Mouse (Mus musculus) retina, adult 2 months (tissue): ENCODE data around the gene B9d2.
"Not testable (repeated sequence)": the region's sequence is repeated elsewhere in the genome, so short reads cannot be mapped to it uniquely, and the experiment has no call there.

Experiments
- DNase-seq: peaks from one replicate; pipeline ENCODE4 v3.0.0-alpha.2; 2012; ENCODE audit warnings: low read depth, low spot score

B9d2 gene

GRCm38 (mm10) chr7:25703793-25704494, 23.4 kb downstream of the B9d2 start:
- DNase-seq = no peak

GRCm38 (mm10) chr7:25704716-25705364, 24.3 kb downstream of the B9d2 start:
- no peak for DNase-seq

DNA sequence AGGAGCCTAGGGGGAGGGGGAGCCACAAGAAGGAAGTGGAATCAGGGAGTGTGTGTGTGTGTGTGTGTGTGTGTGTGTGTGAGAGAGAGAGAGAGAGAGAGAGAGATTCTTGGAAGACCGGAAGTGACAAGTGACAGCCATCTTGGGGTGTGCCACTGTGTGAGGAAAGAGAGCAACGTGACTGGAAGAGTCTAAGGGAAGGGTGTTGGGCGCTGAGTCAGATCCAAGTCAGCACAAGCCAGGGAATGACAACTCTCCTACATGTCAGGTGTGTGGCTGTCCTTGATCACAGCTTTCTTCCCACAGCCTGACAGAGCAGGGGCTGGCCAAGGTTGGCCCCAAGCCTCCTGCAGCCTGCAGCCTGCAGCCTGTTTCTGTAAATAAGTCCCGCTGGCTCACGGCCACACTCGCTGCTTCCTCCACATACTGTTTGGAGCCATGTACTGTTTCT, 25.2 kb downstream of the B9d2 start:
- DNase-seq = no peak

- DNase-seq = no peak
Measured at GRCm38 (mm10) chr7:25706578-25707170, 26.1 kb downstream of the B9d2 start.

GRCm38 (mm10) chr7:25707581-25708292, 27.2 kb downstream of the B9d2 start:
- DNase-seq = no peak

- no peak for DNase-seq
Measured at GRCm38 (mm10) chr7:25709961-25710360, 29.4 kb downstream of the B9d2 start.

DNA sequence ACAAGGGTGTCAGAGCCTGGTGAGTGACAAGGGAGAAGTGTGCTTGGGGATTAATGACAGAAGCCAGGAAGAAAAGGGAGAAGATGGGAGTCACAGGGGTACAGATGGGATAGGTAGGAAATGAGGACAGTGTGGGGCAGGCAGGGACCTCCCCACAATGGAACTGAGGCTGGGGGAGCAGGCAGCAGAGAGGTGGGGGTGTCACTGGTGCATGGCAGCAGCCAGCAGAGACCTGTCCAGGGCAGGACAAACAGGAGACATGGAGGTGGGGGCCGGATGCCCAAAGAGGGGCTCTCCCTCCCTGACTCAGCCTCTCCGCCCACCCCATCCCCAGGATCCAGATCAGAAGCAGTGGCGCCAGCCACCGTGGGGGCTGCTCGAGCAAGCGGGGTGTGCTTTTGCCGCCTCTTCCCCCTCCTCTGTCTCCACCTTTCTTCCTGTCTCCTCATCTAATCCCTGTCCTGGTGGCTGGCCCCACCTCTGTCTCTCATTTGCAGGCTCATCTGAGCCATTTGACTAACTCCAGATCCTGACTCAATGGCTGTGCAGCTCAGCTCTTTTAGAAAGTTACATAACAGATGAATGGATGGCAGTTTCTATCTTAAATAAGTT, 30.0 kb downstream of the B9d2 start:
- no peak for DNase-seq

- no peak for DNase-seq
Measured at GRCm38 (mm10) chr7:25711165-25711564, 30.6 kb downstream of the B9d2 start.

DNA sequence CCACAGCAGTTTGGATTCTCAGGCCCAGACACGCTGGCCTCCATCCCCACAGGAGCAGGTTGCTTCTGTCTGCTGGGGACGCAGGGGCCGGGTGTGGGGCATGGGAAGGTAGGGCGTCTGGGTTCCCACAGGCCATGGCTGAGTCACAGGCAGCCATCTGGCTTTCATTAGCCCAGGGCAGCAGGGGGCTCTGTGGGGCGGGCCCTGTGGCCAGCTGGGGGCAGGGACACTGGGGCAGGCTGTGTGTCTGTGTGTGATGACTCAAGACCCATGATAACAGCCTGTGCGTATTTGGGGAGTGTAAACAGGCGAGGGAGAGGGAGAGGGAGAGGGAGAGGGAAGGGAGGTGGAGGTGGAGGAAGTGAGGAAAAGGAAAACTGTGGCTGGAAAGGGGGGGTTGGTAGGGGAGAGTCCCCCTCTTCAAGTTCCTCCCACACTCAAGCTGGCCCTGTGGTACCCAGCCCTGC, 31.2 kb downstream of the B9d2 start:
- no peak for DNase-seq

GRCm38 (mm10) chr7:25712801-25713200, 32.2 kb downstream of the B9d2 start:
- no peak for DNase-seq

GRCm38 (mm10) chr7:25714581-25714980, 34.0 kb downstream of the B9d2 start:
- no peak for DNase-seq

DNA sequence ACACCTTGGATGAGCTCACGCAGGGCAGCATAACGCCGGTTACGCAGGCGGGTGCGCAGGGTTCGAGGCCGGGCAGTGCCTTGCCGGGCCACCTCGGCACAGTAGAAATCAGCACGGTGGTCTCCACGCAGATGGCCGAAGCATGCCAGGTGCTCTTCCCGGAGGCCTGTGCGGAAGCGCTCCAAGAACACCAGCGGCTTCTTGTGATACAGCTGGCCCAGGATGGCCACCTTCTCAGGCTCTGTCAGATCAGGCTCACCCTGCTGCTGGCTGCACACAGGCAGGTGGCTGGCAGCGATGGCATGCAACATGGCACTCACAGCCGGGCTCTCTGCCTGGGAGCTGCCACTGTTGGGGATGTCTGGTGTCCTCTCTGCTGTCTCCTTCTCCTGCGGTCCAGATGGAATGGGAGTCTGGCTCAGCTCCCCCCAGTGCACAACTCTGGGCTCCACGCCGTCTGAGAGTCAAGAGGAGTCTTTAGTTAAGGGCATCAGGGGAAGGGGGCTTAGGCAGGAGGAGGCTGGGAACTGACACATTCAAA, 35.2 kb downstream of the B9d2 start:
- no peak for DNase-seq

GRCm38 (mm10) chr7:25717478-25717877, 36.9 kb downstream of the B9d2 start:
- DNase-seq = no peak

DNA sequence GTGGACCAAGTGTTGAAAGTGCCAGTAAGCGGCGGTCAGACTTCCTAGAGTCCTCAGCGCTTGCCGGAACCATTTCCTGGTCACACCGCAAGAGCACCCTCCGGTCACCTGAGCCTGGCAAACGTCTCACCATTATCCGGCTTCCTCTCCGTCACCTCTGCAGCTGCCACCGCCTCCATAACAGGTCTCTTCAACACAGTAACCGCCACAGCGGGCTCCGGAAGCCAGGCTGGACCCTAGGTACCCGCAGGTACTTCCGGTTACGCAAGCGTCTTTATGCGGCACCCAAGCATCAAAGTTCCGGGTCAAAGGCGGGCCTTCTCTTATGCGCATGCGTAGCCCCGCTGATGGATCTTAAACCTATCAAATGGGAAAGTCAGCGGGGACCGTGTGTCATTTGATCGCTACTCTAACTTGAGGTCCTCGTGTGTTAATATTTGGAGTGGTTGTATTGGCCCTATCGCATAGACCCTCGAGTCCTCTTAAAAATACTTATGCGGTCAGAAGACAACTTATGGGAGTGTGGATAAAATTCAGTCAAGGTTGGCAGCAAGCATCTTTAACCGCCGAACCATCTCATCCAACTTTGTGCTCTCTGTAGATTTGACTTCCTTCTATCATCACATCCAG, 38.3 kb downstream of the B9d2 start, which contains the start of gene Ccdc97:
Ccdc97 (minus strand) TSS at position 301 of the 630 bp plus-strand sequence.
- DNase-seq = peak; percentile 95

DNA sequence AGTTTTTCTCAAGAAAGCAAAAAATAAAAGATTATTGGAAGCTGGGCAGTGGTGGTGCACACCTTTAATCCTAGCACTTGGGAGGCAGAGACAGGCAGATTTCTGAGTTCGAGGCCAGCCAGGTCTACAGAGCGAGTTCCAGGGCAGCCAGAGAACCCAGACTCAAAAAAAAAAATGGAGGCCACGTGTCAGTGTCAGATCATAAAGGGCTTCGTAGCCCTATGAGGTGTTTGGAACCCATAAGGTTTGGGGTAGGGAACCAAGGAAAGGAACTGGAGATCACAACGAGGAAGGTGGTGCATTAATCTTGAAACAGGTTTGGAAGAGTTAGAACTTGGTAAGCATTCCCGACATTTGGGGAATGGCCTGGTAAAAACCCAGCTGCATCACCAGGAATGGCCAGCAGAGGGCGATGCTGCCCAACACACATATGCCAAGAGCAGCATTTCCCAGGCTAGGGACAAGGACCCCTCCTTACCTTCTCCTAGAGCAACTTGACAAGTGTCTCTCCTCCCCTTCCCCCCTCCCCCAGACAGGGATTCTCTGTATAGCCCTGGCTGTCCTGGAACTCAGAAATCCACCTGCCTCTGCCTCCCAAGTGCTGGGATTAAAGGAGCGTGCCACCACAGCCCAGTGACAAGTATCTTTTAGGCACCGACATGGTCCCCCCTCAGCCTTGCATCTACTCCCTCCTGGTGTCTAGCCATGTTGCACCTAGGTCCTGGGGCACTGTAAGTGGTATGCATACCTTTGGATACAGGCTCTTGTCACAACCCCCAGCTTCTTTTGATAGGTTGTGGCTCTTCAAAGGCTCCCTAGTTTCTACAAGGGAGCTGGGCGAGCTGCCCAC, 39.4 kb downstream of the B9d2 start:
- DNase-seq = peak; percentile 34

DNA sequence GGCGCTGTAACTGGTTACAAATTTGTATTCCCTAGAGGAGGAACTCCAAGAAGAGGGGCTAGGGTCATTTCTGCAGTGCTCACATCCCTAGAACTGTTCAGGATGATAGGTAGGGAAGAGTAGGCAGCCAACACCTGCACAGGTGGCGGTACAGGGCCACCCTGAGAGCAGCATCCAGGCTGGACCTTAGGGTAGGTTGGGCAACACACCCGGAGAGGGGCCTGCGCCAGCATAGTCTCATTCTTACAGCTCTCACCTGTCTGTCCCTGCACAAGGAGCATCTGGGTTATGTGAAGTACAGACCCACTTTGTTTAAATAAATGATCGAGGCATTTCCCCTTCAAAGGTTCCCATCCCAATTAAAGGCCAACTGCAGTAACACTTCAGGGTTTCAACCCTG, 40.2 kb downstream of the B9d2 start:
- DNase-seq = no peak

DNA sequence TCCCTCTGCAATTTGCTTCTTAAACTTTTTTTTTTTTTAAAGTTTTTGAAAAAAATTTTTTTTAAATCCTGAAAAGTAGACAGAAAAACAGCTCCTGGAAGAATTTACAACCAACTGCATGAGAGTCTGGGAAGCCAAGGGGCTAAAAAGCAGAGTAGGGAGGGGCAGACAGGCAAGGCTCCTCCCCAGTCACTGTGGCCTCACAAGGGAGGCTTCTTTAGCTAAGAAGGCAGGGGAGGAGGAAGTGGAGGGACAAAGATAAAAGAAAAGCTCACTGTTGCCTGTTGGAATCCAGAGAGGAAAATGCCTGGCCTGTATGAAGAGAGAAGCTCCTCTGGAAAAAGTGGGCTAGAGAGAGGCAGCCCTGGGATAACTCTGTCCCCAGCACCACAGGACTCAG, 41.2 kb downstream of the B9d2 start:
- DNase-seq = not testable (repeated sequence)

- no peak for DNase-seq
Measured at GRCm38 (mm10) chr7:25725886-25726285, 45.3 kb downstream of the B9d2 start.

DNA sequence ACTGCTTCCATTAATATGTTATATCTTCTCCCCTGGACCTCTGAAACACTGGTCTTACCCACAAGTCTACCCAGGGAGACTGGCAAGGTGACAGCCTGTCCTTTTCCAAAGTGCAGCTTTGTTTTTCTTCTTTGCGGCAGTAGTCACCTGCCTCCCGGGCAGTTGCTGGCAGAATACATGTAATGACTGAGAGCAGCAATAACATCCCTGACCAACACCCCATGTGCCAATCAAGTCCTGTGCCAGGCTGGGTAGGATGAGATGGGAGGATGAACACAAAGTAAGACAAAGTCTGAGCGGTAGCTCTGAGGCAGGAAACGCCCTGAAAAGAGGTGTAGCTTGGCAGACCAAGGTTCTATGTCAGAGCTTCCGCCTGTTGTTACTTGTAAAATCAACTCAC, 47.2 kb downstream of the B9d2 start:
- DNase-seq = no peak

DNA sequence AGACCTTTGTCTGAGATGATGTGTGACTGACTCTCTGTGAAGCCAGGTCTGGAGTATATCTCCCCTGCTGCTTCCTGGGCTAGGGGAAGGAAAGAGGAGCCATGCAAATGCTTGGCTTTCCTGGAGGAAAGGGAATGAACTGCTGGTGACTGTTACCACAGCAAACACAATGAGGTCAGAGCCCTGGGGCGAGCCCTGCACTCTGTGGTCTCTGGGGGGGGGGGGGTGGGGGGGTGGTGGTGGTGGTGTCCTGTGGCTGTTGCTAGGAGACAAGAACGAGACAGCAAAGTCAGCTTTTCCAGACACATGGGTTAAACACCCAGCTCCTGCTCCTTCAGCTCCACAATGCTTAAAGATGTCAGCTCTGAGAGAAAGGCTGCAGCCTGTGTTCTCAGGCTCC, 48.8 kb downstream of the B9d2 start:
- no peak for DNase-seq
